Comparison of ENCODE assay signal across 7 mouse cellular contexts in the genomic region with DNA sequence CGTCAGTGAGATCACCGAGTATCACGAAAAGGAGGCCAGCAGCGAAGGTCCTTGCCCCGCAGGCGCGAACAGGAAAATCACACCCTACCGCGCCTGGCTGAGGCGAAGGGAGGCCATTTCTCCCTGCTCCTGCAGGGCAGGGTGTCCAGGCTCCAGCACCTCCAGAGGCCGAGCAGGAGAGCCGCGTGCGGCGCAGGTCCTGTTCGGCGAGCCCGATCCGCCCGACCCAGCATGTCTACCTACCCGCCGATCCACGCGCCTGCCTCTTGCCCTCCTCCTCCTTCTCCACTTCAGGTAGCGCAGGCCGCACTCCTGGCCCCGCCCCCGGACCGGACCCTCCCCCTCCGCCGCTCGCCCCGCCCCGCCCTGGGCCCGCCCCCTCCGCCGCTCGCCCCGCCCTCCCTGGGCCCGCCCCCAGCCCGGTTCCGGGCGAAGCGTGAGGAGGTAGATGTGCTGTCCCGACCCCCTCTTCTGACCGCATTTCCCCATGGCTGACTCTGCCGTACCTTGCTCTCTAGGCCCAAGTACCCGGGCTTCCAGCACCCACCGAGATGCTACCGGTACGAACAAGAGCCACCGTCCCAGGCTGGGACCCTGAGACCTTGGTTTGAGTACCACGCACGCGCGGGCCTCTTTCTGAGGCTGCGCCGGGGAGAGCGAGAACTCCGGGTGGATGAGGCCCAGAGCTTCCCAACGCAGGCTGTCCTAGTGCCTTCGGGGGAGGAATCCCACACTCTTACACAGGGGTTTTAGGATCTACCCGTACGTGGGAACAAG. TPM values are rescaled to one million over a fixed set of nuclear protein-coding genes. Genes with fewer than 3 reads are reported as not detected.
DNase-seq lines count a peak whose midpoint lies in the region; ATAC-seq lines count a peak whose summit lies in the region.

Rpap2 (plus strand) TSS at position 73 of the 777 bp plus-strand sequence.
Glmn (minus strand) TSS at position 588 of the 777 bp plus-strand sequence.

- peak within 1 kb of the TSS; percentile 81 for H3K27ac ChIP-seq in intestine, embryonic 15.5 days
- peak within 1 kb of the TSS; percentile 94 for H3K27ac ChIP-seq in midbrain, embryonic 10.5 days (replicated peaks)

- intact Hi-C loops in gastrocnemius, postnatal 36 days (cut with DNase I): loop anchor here (10.0 kb wide), 1 partner anchor 163 kb away; the partner anchor contains the start of genes Btbd8 and Lpcat2b
- intact Hi-C loops in left cerebral cortex, postnatal 25 days (cut with DNase I): loop anchor here (5.0 kb wide), 2 partner anchors 95 to 195 kb away; partner anchors contain the start of gene Ephx4

- DNase-seq in adrenal gland, adult 2 months: peak; percentile 93
- peak; percentile 74 for DNase-seq in embryo, embryonic 11.5 days (ENCODE audit: low read depth, low spot score)
- DNase-seq in gastrocnemius, postnatal 36 days: peak; percentile 69 to 86
- peak; percentile 85 to 89 for DNase-seq in left cerebral cortex, postnatal 25 days (ENCODE audit: low spot score in 2 of 2)
- peak; percentile 91 for DNase-seq in midbrain, embryonic 10.5 days (ENCODE audit: low spot score)
- DNase-seq in right cerebral cortex, postnatal 4 days: peak; percentile 82

- H3K4me1 ChIP-seq in intestine, embryonic 15.5 days (replicated peaks): no peaks in the 10 kb centered on the region; the same call in 1 of the 2 replicates
- peaks cover 15% of the 10 kb centered on the region for H3K4me1 ChIP-seq in midbrain, embryonic 10.5 days

- H3K27me3 ChIP-seq in intestine, embryonic 15.5 days (replicated peaks): no peaks in the 10 kb centered on the region
- H3K27me3 ChIP-seq in midbrain, embryonic 10.5 days (ENCODE audit: low read depth, poor library complexity, severe bottlenecking): no peaks in the 10 kb centered on the region

- peaks cover 8% of the 10 kb centered on the region; the same call in 1 of the 2 replicates for H3K36me3 ChIP-seq in intestine, embryonic 15.5 days
- H3K36me3 ChIP-seq in midbrain, embryonic 10.5 days: peaks cover 26% of the 10 kb centered on the region

- no peaks in the 10 kb centered on the region for H3K9me3 ChIP-seq in intestine, embryonic 15.5 days
- H3K9me3 ChIP-seq in midbrain, embryonic 10.5 days (replicated peaks): no peaks in the 10 kb centered on the region

- peak within 1 kb of the TSS; percentile 66 for H3K4me3 ChIP-seq in intestine, embryonic 15.5 days (replicated peaks)
- H3K4me3 ChIP-seq in midbrain, embryonic 10.5 days: peak within 1 kb of the TSS; percentile 81

- peak within 1 kb of the TSS; percentile 76 for H3K4me2 ChIP-seq in intestine, embryonic 15.5 days (replicated peaks)

- ATAC-seq in intestine, embryonic 15.5 days: peak; percentile 99

- under 1% methylated on average over 64 of the region's 64 CpGs for whole genome bisulfite sequencing in intestine, embryonic 15.5 days
- WGBS in midbrain, embryonic 10.5 days: 1% methylated on average over 58 of the region's 64 CpGs

- peak within 1 kb of the TSS; percentile 79 for H3K9ac ChIP-seq in intestine, embryonic 15.5 days

RNA-seq across cellular contexts. Expression of gene Rpap2, which starts in this region (rescaled TPM):
- total RNA-seq in adrenal gland, adult 2 months (2021): 10 to 100 TPM; 13.2 to 14.5 TPM
- polyA plus RNA-seq in adrenal gland, adult 2 months (2012; rRNA removed): 1.5 and 2.5 TPM in 2 replicates
- total RNA-seq in gastrocnemius, postnatal 36 days (2021): 10 to 100 TPM; 11.0 to 12.4 TPM
- 14.0 and 15.2 TPM in 2 replicates for polyA plus RNA-seq in intestine, embryonic 15.5 days (2015; fragmentation: Nextera tagmentation; extraction: Ambion mirVana)
- 10 to 100 TPM; 23.1 to 23.3 TPM for total RNA-seq in left cerebral cortex, postnatal 25 days (2021)
- polyA plus RNA-seq in midbrain, embryonic 10.5 days (2016; fragmentation: Nextera tagmentation; extraction: Ambion mirVana): 15.9 and 18.9 TPM in 2 replicates

RNA-seq across cellular contexts. Expression of gene Glmn, which starts in this region (rescaled TPM):
- total RNA-seq in adrenal gland, adult 2 months (2021): 1 to 10 TPM; 5.3 to 8.3 TPM
- polyA plus RNA-seq in adrenal gland, adult 2 months (2012; rRNA removed): 0.26 and 0.66 TPM in 2 replicates
- total RNA-seq in gastrocnemius, postnatal 36 days (2021): 1 to 10 TPM; 4.9 to 7.1 TPM
- polyA plus RNA-seq in intestine, embryonic 15.5 days (2015; fragmentation: Nextera tagmentation; extraction: Ambion mirVana): 23.5 and 28.9 TPM in 2 replicates
- 10 to 100 TPM; 19.2 to 21.2 TPM for total RNA-seq in left cerebral cortex, postnatal 25 days (2021)
- polyA plus RNA-seq in midbrain, embryonic 10.5 days (2016; fragmentation: Nextera tagmentation; extraction: Ambion mirVana): 29.8 and 31.1 TPM in 2 replicates

Comparison
In these comparisons a context has a peak if more than half of its experiments do, and no peak if none do; other contexts are left out.
1. Peak in every context shown above with its lines: DNase-seq, ATAC-seq, H3K4me3 ChIP-seq and H3K27ac ChIP-seq.
2. RNA of gene Glmn (polyA plus RNA-seq): 29.8 to 31.1 TPM in midbrain, embryonic 10.5 days and 23.5 to 28.9 TPM in intestine, embryonic 15.5 days; 0.26 to 0.66 TPM in adrenal gland, adult 2 months; every median in the first group is over 10 times any median in the second.